Mouse (Mus musculus): ENCODE measurements around the gene Pdgfc. TPM values are rescaled to one million over a fixed set of nuclear protein-coding genes. Genes with fewer than 3 reads are reported as not detected.

The Pdgfc gene
- 0.86 TPM in 1 of 3 replicates, not detected in the others for total RNA-seq (2017)

DNA sequence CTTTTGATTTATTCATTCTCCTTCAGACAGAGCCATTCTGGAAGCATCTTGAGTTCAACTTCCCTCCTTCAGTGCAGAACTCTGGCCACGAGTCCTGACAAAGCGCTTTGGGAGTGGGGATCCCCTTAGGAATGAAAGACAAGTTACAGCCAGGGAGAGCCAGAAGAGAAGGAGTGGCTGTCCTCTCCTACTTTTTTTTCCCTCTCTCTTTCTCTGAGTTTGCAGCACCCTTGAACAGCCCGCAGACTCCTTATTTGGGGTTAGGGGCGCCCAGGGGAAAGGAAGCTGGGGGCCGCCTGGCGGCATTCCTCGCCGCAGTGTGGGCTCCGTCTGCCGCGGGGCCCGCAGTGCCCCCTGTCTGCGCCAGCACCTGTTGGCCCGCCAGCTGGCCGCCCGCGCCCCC, at the start of gene Pdgfc:
Gene Pdgfc, plus strand, starts transcription at position 266 of the 403 bp plus-strand sequence.
- ATAC-seq (replicated peaks; ENCODE audit: insufficient number of reproducible peaks, low FRiP score, low TSS enrichment, poor library complexity, severe bottlenecking) = no peak

DNA sequence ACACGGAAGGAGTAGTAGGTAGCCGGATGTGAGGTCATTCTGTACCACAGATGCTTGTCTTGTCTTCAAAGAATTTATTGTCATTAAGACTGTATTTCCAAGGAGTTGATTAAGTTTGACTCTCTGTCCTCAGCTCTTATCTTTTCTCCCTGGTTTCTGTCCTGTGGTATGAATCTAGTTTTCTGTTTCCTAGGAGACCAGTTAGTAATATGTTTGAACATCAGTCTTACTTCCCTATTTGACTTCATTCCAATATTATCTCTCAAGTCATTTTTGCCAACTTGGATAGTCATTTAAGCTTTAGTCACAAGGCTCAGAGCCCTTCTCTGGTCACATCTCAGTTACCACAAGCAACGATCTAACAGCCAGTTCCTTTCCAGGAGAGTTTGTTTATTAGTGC, 27.0 kb upstream of the Pdgfc start:
- no peak for ATAC-seq (replicated peaks; ENCODE audit: insufficient number of reproducible peaks, low FRiP score, low TSS enrichment, poor library complexity, severe bottlenecking)

GRCm38 (mm10) chr3:81009899-81010298, 26.3 kb upstream of the Pdgfc start:
- no peak for ATAC-seq (replicated peaks; ENCODE audit: insufficient number of reproducible peaks, low FRiP score, low TSS enrichment, poor library complexity, severe bottlenecking)

DNA sequence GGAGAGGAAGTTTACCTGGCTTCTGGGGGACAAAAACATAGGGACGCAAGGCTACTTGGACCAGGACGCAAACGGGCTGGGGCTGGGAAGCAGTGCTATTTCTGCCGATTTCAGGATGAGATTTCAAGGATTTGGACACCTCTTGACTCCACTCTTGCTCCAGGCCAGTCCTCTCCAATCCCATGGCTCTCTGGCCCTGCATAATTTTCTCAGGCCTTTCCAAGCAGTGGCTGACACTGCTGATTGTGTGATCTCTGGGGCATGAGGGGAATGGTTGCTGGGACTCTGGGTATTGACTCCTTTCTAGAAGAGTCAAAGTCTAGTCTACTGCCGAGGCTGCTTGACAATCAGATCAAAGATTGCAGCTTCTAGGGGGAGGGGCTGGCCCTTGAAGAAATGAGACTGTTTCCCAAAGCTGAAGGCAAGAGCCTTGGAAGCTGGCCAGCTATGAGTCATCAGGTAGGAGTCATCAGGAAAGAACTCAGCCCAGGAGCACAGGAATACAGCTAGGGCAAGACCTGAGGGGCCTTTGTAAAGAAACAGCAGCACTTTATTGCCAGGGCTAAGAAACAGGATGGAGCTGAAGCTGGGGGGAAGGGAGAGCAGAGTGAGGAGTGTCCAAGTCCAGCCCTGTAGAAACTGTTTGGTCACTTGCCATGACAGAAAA, 18.7 kb upstream of the Pdgfc start:
- ATAC-seq (replicated peaks; ENCODE audit: insufficient number of reproducible peaks, low FRiP score, low TSS enrichment, poor library complexity, severe bottlenecking) = no peak

DNA sequence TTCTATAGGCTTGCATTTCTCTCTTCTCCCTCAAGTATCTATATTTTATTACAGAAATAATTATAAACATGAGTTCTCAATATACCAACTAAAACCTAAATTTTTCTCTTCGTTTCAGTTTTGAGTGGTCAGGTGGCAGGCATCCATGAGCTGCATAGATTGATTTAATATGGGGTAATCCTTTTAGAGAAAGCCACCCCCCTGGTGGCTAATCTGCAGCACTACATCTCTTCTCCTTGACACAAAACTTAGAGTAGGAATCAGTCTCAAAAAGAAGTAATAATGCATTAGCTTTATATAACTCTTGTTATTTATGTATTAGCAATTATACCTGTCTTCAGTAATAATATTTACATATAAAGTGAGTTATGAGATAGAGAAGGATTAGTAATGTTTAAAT, 16.2 kb upstream of the Pdgfc start:
- ATAC-seq (replicated peaks; ENCODE audit: insufficient number of reproducible peaks, low FRiP score, low TSS enrichment, poor library complexity, severe bottlenecking) = no peak

- ATAC-seq (replicated peaks; ENCODE audit: insufficient number of reproducible peaks, low FRiP score, low TSS enrichment, poor library complexity, severe bottlenecking) = no peak
These were observed 14.4 kb upstream of the Pdgfc start for GRCm38 (mm10) chr3:81021783-81022182.

GRCm38 (mm10) chr3:81022266-81022665, 13.9 kb upstream of the Pdgfc start:
- no peak for ATAC-seq (replicated peaks; ENCODE audit: insufficient number of reproducible peaks, low FRiP score, low TSS enrichment, poor library complexity, severe bottlenecking)

- ATAC-seq (replicated peaks; ENCODE audit: insufficient number of reproducible peaks, low FRiP score, low TSS enrichment, poor library complexity, severe bottlenecking) = no peak
These were observed 13.4 kb upstream of the Pdgfc start for GRCm38 (mm10) chr3:81022845-81023244.

GRCm38 (mm10) chr3:81023568-81023967, 12.6 kb upstream of the Pdgfc start:
- no peak for ATAC-seq (replicated peaks; ENCODE audit: insufficient number of reproducible peaks, low FRiP score, low TSS enrichment, poor library complexity, severe bottlenecking)

DNA sequence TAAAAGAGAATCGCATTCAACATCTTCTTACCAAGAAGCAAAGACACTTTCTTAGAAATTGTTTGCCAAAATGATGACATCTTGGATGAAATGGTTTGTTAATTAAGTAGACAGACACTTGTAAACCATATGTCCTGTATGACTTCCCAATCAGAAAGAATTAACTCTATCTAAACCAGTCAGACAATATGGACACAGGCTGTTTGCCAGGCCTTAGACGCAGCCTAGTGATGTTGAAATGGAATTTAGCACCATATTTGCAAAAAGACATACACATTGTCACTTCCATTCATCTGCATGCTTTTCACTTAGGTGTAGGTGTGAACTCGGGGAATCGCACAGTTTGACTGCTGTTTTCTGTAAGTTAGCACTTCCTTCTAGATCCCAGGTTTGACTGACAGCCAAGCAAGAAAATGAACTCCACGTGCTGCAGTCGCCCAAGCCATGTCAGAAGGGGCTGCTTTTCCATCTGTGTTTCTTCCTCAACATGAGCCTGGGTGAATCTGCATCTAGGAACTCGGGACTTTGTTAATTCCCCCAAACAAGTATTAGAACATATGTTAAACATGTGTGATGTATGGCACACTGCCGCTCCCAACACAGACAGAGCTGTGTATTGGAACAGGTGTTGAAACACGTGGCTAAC, 10.5 kb upstream of the Pdgfc start:
- ATAC-seq (replicated peaks; ENCODE audit: insufficient number of reproducible peaks, low FRiP score, low TSS enrichment, poor library complexity, severe bottlenecking) = no peak

GRCm38 (mm10) chr3:81028361-81028760, 7.9 kb upstream of the Pdgfc start:
- no peak for ATAC-seq (replicated peaks; ENCODE audit: insufficient number of reproducible peaks, low FRiP score, low TSS enrichment, poor library complexity, severe bottlenecking)

- no peak for ATAC-seq (replicated peaks; ENCODE audit: insufficient number of reproducible peaks, low FRiP score, low TSS enrichment, poor library complexity, severe bottlenecking)
These were observed 6.9 kb upstream of the Pdgfc start for GRCm38 (mm10) chr3:81029321-81029720.

DNA sequence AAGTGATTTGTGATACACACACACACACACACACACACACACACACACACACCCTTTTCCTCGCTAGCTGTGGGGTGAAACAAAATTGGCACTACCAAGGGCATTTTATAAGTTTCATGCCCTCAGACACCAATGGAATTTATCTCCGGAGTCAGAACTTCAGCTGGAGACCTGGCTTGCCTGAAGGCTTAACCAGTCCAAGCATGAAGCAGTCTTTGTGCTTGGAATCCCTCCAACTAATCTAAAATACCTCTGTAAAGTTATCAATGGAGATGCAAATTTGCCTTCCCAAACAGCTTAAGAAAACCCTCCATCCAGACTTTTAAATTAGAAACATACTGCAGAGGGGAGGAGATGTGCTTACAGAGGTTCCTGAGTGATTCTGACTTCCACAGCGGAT, 6.3 kb upstream of the Pdgfc start:
- no peak for ATAC-seq (replicated peaks; ENCODE audit: insufficient number of reproducible peaks, low FRiP score, low TSS enrichment, poor library complexity, severe bottlenecking)

GRCm38 (mm10) chr3:81030311-81030710, 5.9 kb upstream of the Pdgfc start:
- ATAC-seq (replicated peaks; ENCODE audit: insufficient number of reproducible peaks, low FRiP score, low TSS enrichment, poor library complexity, severe bottlenecking) = no peak

- no peak for ATAC-seq (replicated peaks; ENCODE audit: insufficient number of reproducible peaks, low FRiP score, low TSS enrichment, poor library complexity, severe bottlenecking)
These were observed 4.2 kb upstream of the Pdgfc start for GRCm38 (mm10) chr3:81032014-81032413.

DNA sequence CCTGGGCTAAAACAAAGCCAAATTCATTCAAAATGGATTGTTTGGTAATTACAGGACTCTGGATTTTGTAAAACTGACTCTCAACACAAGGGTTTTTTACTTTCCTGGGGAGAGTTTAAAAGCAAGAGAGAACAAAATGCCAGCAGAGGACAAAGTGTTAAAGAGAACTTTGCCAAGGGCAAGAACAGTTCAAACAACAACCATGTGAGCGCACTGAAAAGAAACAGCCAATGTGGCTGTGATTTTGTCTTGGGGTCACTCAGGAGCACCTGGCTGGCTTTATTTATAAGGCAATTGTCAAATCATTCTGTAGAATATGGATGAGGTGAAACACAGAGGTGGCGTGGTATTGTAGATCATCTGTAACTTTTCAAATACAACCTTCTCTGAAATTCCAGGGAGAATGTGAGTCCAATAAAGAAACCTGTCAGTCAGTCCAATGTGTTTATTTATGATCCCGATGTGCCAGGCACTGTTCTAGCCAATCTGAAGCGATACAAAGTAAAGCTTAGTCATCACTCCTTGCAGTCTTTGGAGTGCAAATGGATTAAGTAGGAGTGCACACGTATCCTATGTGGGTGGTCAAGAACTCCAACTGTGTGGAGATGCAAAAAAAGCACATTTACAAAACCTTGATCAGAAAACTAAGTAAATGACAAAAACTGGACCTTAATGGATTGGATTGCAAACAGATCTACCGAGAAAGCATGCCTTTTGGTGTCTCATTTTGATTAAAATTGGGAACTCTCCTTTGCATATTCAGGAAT, 1.7 kb upstream of the Pdgfc start:
- ATAC-seq (replicated peaks; ENCODE audit: insufficient number of reproducible peaks, low FRiP score, low TSS enrichment, poor library complexity, severe bottlenecking) = no peak

DNA sequence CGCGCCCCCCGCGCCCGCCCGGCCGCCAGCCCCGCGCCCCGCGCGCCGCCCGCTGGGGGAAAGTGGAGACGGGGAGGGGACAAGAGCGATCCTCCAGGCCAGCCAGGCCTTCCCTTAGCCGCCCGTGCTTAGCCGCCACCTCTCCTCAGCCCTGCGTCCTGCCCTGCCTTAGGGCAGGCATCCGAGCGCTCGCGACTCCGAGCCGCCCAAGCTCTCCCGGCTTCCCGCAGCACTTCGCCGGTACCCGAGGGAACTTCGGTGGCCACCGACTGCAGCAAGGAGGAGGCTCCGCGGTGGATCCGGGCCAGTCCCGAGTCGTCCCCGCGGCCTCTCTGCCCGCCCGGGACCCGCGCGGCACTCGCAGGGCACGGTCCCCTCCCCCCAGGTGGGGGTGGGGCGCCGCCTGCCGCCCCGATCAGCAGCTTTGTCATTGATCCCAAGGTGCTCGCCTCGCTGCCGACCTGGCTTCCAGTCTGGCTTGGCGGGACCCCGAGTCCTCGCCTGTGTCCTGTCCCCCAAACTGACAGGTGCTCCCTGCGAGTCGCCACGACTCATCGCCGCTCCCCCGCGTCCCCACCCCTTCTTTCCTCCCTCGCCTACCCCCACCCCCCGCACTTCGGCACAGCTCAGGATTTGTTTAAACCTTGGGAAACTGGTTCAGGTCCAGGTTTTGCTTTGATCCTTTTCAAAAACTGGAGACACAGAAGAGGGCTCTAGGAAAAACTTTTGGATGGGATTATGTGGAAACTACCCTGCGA, 517 bp downstream of the Pdgfc start:
- no peak for ATAC-seq (replicated peaks; ENCODE audit: insufficient number of reproducible peaks, low FRiP score, low TSS enrichment, poor library complexity, severe bottlenecking)

DNA sequence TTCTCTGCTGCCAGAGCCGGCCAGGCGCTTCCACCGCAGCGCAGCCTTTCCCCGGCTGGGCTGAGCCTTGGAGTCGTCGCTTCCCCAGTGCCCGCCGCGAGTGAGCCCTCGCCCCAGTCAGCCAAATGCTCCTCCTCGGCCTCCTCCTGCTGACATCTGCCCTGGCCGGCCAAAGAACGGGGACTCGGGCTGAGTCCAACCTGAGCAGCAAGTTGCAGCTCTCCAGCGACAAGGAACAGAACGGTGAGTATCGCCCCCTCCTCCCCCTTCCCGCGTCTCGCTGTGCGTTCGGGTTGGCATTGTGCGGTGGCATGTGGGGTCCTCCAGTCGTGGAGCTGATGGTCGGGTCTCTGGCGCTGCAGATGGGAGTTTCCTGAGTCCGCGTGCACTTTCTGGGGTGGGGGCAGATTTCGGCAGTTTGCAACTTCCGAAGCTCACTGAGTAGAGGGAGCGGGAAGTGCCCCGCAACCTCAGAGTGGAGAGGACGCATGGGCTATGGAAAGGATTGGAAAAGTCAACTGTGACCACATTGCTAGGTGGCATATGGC, 1.2 kb downstream of the Pdgfc start:
- ATAC-seq (replicated peaks; ENCODE audit: insufficient number of reproducible peaks, low FRiP score, low TSS enrichment, poor library complexity, severe bottlenecking) = no peak

DNA sequence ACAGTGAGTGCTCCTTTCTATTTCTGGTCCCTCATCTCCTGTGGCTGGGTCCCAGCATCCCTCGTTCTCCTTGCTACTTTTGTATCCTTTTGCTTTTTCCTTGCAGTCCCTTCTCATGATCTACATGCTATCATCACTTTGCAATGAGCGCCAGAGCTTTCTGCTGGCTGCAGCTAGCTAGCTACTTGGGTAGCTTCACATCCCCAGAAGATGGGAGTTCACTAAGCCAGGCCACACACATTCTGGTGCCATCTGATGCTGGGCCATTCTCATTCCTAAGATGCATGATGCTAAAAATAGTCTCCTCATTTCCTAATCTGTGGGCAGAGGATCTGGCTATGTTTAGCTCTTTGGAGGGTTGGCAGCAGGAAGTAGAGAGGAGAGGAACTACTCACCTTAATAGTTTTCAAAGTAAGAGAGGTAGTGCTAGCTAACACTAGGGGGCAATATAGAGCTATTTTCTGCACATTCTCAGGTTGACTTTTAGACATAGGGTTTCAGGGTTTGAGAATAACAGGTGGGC, 3.0 kb downstream of the Pdgfc start:
- peak; percentile 53 for ATAC-seq (replicated peaks; ENCODE audit: insufficient number of reproducible peaks, low FRiP score, low TSS enrichment, poor library complexity, severe bottlenecking)

Data from monocyte, adult 5-6 weeks (primary cell).